Mouse (Mus musculus) limb, embryonic 10.5 days (tissue): ENCODE results near the gene Gm17542. TPM values are rescaled to one million over a fixed set of nuclear protein-coding genes. Genes with fewer than 3 reads are reported as not detected.
"Not testable (repeated sequence)": the region's sequence is repeated elsewhere in the genome, so short reads cannot be mapped to it uniquely, and the experiment has no call there.

Experiments used
- DNase-seq: peaks from one replicate; pipeline ENCODE4 v3.0.0-alpha.2; 2017; ENCODE audit warnings: low spot score
- H3K27ac ChIP-seq: fragments of 300-500 bp; sonication (generic); 2 replicates; pipeline ENCODE4 v1.5.1; 2016; ENCODE audit warnings: mild to moderate bottlenecking
- H3K27me3 ChIP-seq: fragments of 300-500 bp; sonication (generic); 2 replicates; pipeline ENCODE4 v1.6.1; 2016; ENCODE audit warnings: low read depth, mild to moderate bottlenecking; ENCODE audit not compliant: poor library complexity, severe bottlenecking
- H3K36me3 ChIP-seq: fragments of 300-500 bp; sonication (generic); 2 replicates; pipeline ENCODE4 v1.6.1; 2016; ENCODE audit warnings: mild to moderate bottlenecking, moderate library complexity
- H3K4me1 ChIP-seq: fragments of 300-500 bp; sonication (generic); 2 replicates; pipeline ENCODE4 v1.6.1; 2016
- H3K4me3 ChIP-seq: fragments of 300-500 bp; sonication (generic); 2 replicates; pipeline ENCODE4 v1.5.1; 2016; ENCODE audit warnings: mild to moderate bottlenecking, moderate library complexity
- H3K9me3 ChIP-seq: fragments of 300-500 bp; sonication (generic); replicated peaks from 2 replicates; pipeline ENCODE4 v1.6.1; 2016; ENCODE audit warnings: mild to moderate bottlenecking
- WGBS: fragments of 180-500 bp; shearing (Covaris S2); methylation state at CpG from one replicate; pipeline ENCODE4 v1.1.7; 2016; 5-methylcytosine and 5-hydroxymethylcytosine counted together
- polyA plus RNA-seq: library from polyadenylated mRNA; unstranded; fragments of >200 nt; fragmentation: Nextera tagmentation; extraction: Ambion mirVana; gene quantifications from 2 replicates; pipeline ENCODE4 v1.2.1, GENCODE M21; 2016

Gm17542 gene
- not detected in 2 replicates for polyA plus RNA-seq

- peaks cover 17% of the 10 kb centered on the region for H3K4me1 ChIP-seq
- H3K27ac ChIP-seq, DNase-seq, H3K9me3 ChIP-seq, H3K27me3 ChIP-seq, H3K36me3 ChIP-seq, H3K4me3 ChIP-seq: not testable (repeated sequence)
Observed at GRCm38 (mm10) chr10:58718110-58718509, at the start of gene Gm17542. TSS of gene Gm17542 (minus strand) at chr10:58718210.

- DNase-seq, result no peak
- H3K4me3 ChIP-seq, result no peak overlapping the region
- no peaks in the 10 kb centered on the region for H3K9me3 ChIP-seq
- no peak overlapping the region for H3K27ac ChIP-seq
- H3K27me3 ChIP-seq, result no peaks in the 10 kb centered on the region
- H3K36me3 ChIP-seq, result no peaks in the 10 kb centered on the region
- H3K4me1 ChIP-seq, result no peaks in the 10 kb centered on the region
Observed at GRCm38 (mm10) chr10:58739779-58740178, 21.8 kb upstream of the Gm17542 start.

GRCm38 (mm10) chr10:58738152-58738551 lies 20.1 kb upstream of the Gm17542 start:
- WGBS, result 87% methylated on average over 7 of the region's 7 CpGs

GRCm38 (mm10) chr10:58714789-58715148 lies 3.2 kb downstream of the Gm17542 start:
- Histone ChIP-seq H3K36me3 (no peaks in the 10 kb centered on the region), H3K27ac (peak overlapping the region; percentile 66; the same call in 1 of the 2 replicates), H3K9me3 (no peaks in the 10 kb centered on the region), H3K27me3 (no peaks in the 10 kb centered on the region), H3K4me1 (peaks cover 17% of the 10 kb centered on the region), H3K4me3 (peak overlapping the region; percentile 38)
- DNase-seq, result no peak
- 38% methylated on average over 3 of the region's 3 CpGs for WGBS

More at GRCm38 (mm10) chr10:58738152-58738551, 20.1 kb upstream of the Gm17542 start:
- no peaks in the 10 kb centered on the region for H3K36me3 ChIP-seq
- no peaks in the 10 kb centered on the region for H3K9me3 ChIP-seq
- no peak for DNase-seq
- no peaks in the 10 kb centered on the region for H3K27me3 ChIP-seq
- H3K27ac ChIP-seq, result no peak overlapping the region
- no peak overlapping the region for H3K4me3 ChIP-seq
- no peaks in the 10 kb centered on the region for H3K4me1 ChIP-seq

- H3K4me1 ChIP-seq, result peaks cover 17% of the 10 kb centered on the region
- H3K27ac ChIP-seq, result peak overlapping the region; percentile 66
- H3K27me3 ChIP-seq, result no peaks in the 10 kb centered on the region
- H3K9me3 ChIP-seq, result no peaks in the 10 kb centered on the region
- peak overlapping the region; percentile 38 for H3K4me3 ChIP-seq
- no peaks in the 10 kb centered on the region for H3K36me3 ChIP-seq
- DNase-seq, result peak; percentile 32
- 36% methylated on average over 24 of the region's 24 CpGs for WGBS
Observed at GRCm38 (mm10) chr10:58713855-58714788, 3.9 kb downstream of the Gm17542 start.

GRCm38 (mm10) chr10:58713225-58713624 lies 4.8 kb downstream of the Gm17542 start:
- H3K4me1 ChIP-seq, result peaks cover 17% of the 10 kb centered on the region
- no peaks in the 10 kb centered on the region for H3K27me3 ChIP-seq
- DNase-seq, result no peak
- H3K9me3 ChIP-seq, result no peaks in the 10 kb centered on the region
- 95% methylated on average over 7 of the region's 7 CpGs for WGBS
- no peak overlapping the region for H3K27ac ChIP-seq
- H3K36me3 ChIP-seq, result no peaks in the 10 kb centered on the region
- H3K4me3 ChIP-seq, result no peak overlapping the region

- no peak for DNase-seq
- no peaks in the 10 kb centered on the region for H3K36me3 ChIP-seq
- H3K9me3 ChIP-seq, result no peaks in the 10 kb centered on the region
- H3K27me3 ChIP-seq, result no peaks in the 10 kb centered on the region
- H3K27ac ChIP-seq, result no peak overlapping the region
- peaks cover 5% of the 10 kb centered on the region for H3K4me1 ChIP-seq
- no peak overlapping the region for H3K4me3 ChIP-seq
- WGBS, result 93% methylated on average over 4 of the region's 4 CpGs
Observed at GRCm38 (mm10) chr10:58709021-58709420, 9.0 kb downstream of the Gm17542 start.

- Histone ChIP-seq H3K36me3 (no peaks in the 10 kb centered on the region), H3K9me3 (no peaks in the 10 kb centered on the region), H3K27ac (no peak overlapping the region), H3K4me1 (0 out of 2 replicates have a peak, but pooled peaks cover 2% of the 10 kb centered on the region), H3K27me3 (no peaks in the 10 kb centered on the region), H3K4me3 (no peak overlapping the region)
- no peak for DNase-seq
- WGBS, result 50% methylated on average over 6 of the region's 6 CpGs
Observed at GRCm38 (mm10) chr10:58700578-58700977, 17.4 kb downstream of the Gm17542 start.

GRCm38 (mm10) chr10:58700160-58700559 lies 17.9 kb downstream of the Gm17542 start:
- Histone ChIP-seq H3K36me3 (no peaks in the 10 kb centered on the region), H3K27me3 (no peaks in the 10 kb centered on the region), H3K9me3 (no peaks in the 10 kb centered on the region), H3K4me3 (no peak overlapping the region), H3K4me1 (0 out of 2 replicates have a peak, but pooled peaks cover 2% of the 10 kb centered on the region), H3K27ac (no peak overlapping the region)
- WGBS, result 50% methylated on average over 4 of the region's 4 CpGs
- DNase-seq, result no peak

- Histone ChIP-seq H3K27ac (no peak overlapping the region), H3K4me1 (peaks cover 2% of the 10 kb centered on the region; the same call in 1 of the 2 replicates), H3K9me3 (no peaks in the 10 kb centered on the region), H3K27me3 (no peaks in the 10 kb centered on the region), H3K36me3 (no peaks in the 10 kb centered on the region), H3K4me3 (no peak overlapping the region)
- 87% methylated on average over 4 of the region's 4 CpGs for WGBS
- no peak for DNase-seq
Observed at GRCm38 (mm10) chr10:58698955-58699354, 19.1 kb downstream of the Gm17542 start.

- H3K9me3 ChIP-seq, result no peaks in the 10 kb centered on the region
- no peaks in the 10 kb centered on the region for H3K36me3 ChIP-seq
- H3K27me3 ChIP-seq, result no peaks in the 10 kb centered on the region
- 71% methylated on average over 7 of the region's 7 CpGs for WGBS
- no peaks in the 10 kb centered on the region; the same call in 1 of the 2 replicates for H3K4me1 ChIP-seq
- H3K4me3 ChIP-seq, result no peak overlapping the region
- H3K27ac ChIP-seq, result no peak overlapping the region
- no peak for DNase-seq
Observed at GRCm38 (mm10) chr10:58691051-58691450, 27.0 kb downstream of the Gm17542 start.

- WGBS, result 86% methylated on average over 6 of the region's 6 CpGs
- H3K4me3 ChIP-seq, result no peak overlapping the region
- H3K9me3 ChIP-seq, result no peaks in the 10 kb centered on the region
- H3K27ac ChIP-seq, result no peak overlapping the region
- DNase-seq, result no peak
- H3K27me3 ChIP-seq, result peaks cover 10% of the 10 kb centered on the region; the same call in 1 of the 2 replicates
- peaks cover 6% of the 10 kb centered on the region; the same call in 1 of the 2 replicates for H3K4me1 ChIP-seq
- no peaks in the 10 kb centered on the region for H3K36me3 ChIP-seq
Observed at GRCm38 (mm10) chr10:58679298-58679697, 38.7 kb downstream of the Gm17542 start.

- peak; percentile 92 for DNase-seq
- H3K36me3 ChIP-seq, result no peaks in the 10 kb centered on the region
- H3K27me3 ChIP-seq, result peaks cover 11% of the 10 kb centered on the region; the same call in 1 of the 2 replicates
- WGBS, result 1% methylated on average over 20 of the region's 20 CpGs
- H3K9me3 ChIP-seq, result no peaks in the 10 kb centered on the region
- peak within 1 kb of the TSS; percentile 47 for H3K4me3 ChIP-seq
- no peak within 1 kb of the TSS for H3K27ac ChIP-seq
- peaks cover 19% of the 10 kb centered on the region for H3K4me1 ChIP-seq
Observed at GRCm38 (mm10) chr10:58675533-58675932, 42.5 kb downstream of the Gm17542 start, which contains the start of gene Edar. TSS of gene Edar (minus strand) at chr10:58675654.
